Mouse (Mus musculus) left cerebral cortex, adult 11 months (tissue): ENCODE results near the gene Ctnna2.
A peak's percentile ranks its signal among the peaks of the same experiment; 100 is the strongest.

Experiments
- DNase-seq: peaks from one replicate; pipeline ENCODE4 v3.0.0; 2022; ENCODE audit warnings: low spot score

Ctnna2 gene

DNA sequence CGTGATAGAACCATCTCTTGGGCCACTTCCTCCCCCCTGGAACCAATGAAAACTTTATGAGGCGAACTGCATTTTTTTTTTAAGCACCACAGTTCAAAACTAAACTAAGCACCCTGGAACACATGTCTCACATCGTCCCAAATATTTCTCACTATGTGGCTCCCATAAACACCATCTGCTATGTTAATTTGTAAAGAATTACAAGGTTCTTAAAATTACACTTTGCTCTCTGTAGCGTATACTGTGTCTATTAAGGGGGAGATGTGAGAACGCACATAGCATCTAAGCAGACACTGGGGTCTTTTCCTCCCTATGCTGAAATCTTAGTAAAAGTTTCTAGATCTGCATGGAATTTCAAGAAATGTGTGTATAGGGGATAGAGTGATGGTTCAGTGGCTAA lies 822.5 kb downstream of the Ctnna2 start:
- DNase-seq, result no peak

DNA sequence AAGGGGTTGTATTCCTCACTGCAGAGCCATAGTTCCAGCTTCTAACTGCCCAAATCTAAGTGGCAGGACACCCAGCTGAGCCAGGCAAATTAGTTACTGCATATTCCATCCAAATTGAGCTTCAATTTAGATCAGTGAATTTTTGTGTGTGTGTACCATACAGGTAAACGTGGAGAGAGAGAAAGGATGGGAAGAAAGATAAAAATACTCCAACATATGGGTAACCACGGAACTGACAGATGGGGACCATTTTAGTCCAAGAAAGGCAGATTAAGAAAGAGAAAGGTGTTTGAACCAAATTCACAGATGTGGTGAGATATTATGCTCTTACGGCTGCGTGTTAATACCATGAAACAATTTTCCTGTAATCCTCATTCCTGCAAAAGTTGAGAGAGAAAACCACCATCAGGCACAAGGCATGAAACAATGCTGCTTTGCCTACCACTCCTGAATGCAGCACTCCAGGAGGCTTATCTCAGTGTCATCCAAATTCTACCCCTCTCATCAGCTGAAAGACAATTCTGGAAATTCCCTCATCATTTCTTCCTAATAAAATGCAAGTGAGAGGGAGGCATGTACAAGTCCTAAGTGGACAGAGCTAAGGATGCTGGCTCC lies 840.1 kb downstream of the Ctnna2 start:
- DNase-seq, result no peak

GRCm38 (mm10) chr6:77120926-77121325 lies 858.6 kb downstream of the Ctnna2 start:
- no peak for DNase-seq

GRCm38 (mm10) chr6:77120510-77120909 lies 859.0 kb downstream of the Ctnna2 start:
- no peak for DNase-seq

DNA sequence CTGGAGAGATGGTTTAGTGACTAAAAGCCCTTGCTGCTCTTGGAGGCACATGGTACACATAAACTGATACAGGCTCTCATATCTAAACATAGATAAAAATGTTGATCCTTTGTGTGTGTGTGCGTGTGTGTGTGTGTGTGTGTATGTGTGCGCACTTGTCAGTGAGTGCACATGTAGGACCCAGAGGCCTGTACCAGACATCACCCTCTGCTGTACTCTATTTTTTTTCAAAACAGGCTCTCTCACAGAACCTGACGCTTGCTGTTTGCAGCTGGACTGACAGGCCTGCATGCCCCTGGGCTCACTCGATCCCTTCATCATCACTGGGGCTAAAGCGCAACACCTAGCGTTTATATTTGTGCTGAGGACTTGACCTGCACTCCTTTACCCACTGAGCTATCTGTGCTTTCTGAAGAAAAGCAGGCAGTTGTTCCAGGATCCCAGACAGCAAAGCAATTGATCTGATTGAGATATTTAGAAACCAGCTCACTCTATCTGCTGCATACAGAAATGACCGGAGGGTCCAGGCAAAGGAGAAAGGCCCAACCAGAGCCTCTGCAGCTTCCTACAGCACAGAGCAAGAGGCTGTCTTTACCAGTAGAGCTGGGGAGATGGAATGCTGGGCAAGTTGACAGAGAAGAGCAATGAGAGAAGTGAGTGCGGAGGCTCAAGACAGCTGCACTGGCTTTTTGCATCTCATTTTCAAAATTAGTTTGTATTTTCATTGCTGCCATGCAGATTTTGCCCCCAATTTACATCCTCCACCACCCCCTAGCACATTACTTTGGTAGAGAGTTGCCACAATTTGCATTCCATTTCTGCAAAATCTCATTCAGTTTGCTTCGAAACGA lies 870.2 kb downstream of the Ctnna2 start:
- DNase-seq, result no peak

GRCm38 (mm10) chr6:77101047-77101446 lies 878.5 kb downstream of the Ctnna2 start:
- DNase-seq, result no peak

DNA sequence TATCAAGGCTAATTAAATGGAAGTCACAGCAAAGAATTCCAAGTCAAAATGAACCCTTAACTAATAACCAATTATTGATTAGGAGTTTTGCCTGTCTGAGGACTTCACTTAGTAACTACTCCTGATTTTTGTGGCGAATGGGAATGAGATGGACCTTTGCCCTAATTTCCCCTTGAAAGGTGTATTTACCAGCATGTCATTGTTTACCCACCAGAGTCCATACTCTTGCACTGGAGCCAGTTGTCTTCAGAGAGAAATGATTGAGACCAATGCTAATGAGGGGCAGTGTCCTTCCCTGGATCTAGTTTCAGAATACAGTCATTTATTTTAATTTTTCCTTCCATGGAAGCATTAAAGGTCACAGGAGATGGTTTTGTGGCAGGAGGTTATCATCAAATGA lies 881.0 kb downstream of the Ctnna2 start:
- no peak for DNase-seq

GRCm38 (mm10) chr6:77075396-77076376 lies 903.8 kb downstream of the Ctnna2 start:
- peak; percentile 66 for DNase-seq

- DNase-seq, result no peak
These were observed 909.9 kb downstream of the Ctnna2 start for GRCm38 (mm10) chr6:77069595-77069994.

DNA sequence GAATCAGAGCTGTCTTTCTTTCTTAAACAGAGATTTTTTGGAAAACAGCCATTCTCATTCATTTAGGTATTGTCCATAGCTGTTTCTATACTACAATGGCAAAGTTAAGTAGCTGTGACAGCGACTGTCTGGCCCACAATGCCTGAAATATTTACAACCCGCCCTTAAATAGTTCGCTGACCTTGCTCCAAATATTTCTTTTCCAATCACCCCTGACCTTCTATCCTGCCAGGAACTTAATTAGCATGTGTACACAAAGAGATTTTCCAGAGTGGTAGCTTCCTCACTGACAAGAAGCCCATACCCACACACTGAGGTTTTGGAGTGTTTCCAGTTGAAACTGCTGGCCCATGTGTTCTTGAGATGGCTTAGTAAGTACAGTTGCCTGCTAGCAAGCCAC lies 928.8 kb downstream of the Ctnna2 start:
- no peak for DNase-seq

DNA sequence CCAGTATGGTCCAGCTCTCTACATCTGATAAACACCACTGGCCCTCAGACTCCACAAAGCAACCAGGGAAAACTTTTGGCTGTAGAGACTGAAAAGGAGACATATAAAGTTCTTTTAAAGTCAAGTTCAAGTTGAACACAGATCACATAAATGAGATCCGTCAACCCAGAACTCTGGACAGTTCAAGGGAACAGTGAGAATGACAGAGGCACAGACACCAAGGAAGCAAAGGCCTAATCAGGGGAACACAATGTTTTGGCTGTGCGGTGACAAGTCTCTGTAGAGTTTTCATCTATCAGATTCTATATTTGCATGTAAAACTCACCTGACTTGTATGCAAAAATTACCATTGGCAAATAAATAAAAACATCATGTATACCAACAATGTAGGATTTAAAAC lies 929.3 kb downstream of the Ctnna2 start:
- DNase-seq, result no peak

DNA sequence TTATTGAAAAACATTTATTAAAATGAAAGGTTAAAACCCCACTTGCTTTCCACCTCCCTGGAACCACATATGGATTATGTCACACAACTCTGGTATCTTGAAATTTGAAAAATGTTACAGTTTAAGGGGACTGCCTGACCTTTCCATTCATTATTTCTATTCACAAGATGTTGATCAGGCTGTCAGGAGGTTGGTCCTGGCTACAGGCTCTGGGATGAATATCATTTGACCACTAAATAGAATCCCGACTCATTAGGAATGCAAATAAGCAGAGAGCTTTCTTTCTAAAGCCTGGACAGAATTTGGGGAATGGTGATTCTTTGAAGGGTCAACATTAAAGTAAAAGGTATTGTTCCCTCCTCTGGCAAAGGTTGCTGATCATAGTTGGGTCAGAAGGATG lies 931.9 kb downstream of the Ctnna2 start:
- no peak for DNase-seq

DNA sequence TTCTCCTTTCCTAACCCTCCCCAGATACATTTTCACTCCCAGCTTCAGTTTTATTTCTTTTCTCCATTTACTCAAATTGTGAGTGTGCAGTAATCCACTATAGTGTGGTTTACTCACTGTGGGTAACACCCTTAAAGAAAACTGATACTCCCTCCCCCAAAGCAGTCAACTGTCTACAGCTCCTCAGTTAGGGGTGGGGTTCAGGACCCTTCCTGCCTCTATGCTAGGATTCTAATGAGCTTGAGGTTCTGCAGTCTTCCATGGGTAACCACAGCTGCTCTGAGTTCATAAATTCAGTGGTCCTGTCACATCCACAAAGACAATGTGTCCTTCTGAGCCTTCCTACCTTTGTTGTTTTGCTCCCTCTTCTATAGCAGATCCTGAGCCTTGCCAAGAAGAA lies 954.4 kb downstream of the Ctnna2 start:
- no peak for DNase-seq

DNA sequence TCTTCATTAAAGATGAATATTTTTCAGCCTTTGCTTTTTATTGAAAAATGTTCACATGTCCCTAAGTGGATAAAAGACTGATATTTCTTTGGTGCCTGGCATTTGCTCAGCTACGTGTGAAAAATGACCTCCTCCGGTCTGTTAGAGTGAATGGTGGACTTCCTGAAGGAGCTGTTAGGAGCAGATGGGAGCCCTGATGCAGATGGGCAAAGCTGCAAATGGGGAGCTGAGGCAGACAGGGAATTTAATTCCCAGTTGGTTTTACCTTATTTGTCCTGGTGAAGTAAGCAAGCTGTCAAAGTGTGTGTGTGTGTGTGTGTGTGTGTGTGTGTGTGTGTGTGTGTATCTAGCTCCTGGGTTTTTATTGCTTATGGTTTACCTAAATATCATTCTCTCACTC lies 966.3 kb downstream of the Ctnna2 start:
- no peak for DNase-seq

DNA sequence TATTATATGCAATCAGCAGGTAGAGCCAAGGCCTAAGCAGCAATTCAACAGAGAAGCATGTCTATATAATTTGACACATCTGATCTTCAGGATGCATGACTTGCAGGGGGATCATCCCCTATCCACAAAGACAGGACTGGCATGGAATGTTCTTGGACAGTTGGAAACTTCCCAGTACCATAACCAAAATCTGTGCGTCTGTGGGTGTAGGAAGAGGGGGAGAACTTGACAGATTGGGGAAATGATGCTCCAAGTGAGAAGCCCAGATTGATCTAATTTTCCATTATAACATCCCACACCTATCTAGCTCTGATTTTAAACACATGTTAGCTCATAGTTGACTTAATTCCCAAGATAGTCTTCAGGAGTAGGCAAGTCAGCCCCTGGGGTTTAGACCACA lies 968.5 kb downstream of the Ctnna2 start:
- DNase-seq, result no peak

DNA sequence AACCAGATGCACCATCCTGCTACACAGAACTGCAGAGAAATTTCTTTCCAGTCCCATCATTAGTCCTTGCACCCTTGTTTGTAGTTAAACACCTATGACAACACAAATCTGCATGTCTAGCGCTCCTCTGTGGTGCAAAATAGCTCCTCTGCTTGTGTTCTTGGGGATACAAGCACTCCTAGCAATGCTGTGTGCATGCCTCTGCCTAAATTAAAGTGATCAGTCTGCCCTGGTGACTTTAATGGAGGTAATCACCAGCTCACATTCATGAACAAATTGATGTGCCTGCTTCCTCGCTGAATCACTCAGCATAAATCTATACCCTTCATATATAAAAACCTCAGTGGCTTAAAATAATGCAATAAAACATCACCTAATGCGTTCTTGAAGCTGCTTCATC lies 987.4 kb downstream of the Ctnna2 start:
- no peak for DNase-seq

GRCm38 (mm10) chr6:76984773-76985172 lies 994.7 kb downstream of the Ctnna2 start:
- no peak for DNase-seq

- no peak for DNase-seq
These were observed 997.8 kb downstream of the Ctnna2 start for GRCm38 (mm10) chr6:76981651-76982050.

DNA sequence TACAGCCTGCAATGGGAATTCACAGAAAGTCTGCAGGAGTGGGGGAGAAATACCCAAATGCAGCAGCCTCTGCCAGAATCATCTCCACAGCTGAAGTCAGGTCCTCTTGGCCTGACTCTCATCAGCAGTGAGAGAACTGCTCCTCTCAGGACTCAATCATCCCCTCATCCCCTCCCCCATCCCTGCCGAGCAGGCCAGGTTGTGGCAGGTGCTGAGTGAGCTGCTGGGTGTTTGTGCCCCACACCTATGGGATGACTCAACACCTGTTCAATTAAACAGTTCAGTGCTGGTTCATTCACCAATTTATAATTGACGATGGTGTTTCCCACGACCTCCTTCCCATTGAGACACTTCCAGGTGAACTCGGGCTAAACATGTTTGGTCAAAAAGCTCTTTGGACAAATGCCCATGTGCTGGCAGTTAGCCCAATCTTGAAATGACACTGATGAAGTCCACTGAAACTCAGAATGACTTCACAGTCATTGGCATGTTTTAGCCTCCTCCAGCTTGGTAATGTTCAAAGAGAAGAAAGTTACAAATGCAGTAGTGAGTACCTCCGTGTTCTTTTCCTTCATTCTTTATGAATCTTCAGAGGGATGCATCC lies 1000.1 kb downstream of the Ctnna2 start:
- no peak for DNase-seq

GRCm38 (mm10) chr6:76977817-76978216 lies 1001.7 kb downstream of the Ctnna2 start:
- no peak for DNase-seq

GRCm38 (mm10) chr6:76974297-76974696 lies 1005.2 kb downstream of the Ctnna2 start:
- DNase-seq, result no peak

GRCm38 (mm10) chr6:76964998-76965432 lies 1014.5 kb downstream of the Ctnna2 start:
- peak; percentile 25 for DNase-seq
